Mouse (Mus musculus) natural killer cell, adult 2 months (primary cell): ENCODE data around the gene Lsm11.

Source experiments
- DNase-seq, 2 experiments: peaks; one replicate each; pipeline ENCODE4 v3.0.0; 2022; ENCODE audit warnings: low spot score in 2 of 2

Gene Lsm11

DNA sequence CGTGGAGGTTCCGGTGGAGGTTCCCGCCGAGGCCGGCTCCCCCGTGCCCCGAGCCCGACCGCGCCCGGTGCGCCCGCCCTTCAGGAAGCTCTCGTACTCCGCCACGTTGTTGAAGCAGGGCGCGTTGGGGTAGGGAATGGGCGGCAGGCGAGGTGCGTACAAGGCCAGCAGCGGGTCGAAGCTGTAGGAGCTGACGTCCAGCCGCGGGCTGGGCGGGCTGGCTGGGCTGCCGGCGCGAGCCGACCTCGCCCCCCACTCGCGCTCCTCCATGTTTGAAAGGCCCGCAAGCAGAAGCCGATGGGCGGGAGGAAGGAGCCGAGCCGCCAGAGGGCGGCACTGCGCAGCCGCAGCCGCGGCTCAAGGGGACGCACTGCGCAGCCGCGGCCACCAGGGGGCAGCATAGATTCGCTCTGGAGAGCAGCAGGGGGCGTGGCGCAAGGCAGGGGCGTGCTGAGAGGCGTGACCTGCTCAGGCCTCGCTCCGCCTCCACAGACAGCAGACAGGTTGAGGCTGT lies at the start of gene Lsm11:
Gene Lsm11 (minus strand): TSS at position 293 of the 514 bp plus-strand sequence.
- DNase-seq: peak; percentile 98

- DNase-seq: no peak
Observed at GRCm38 (mm10) chr11:45992087-45992486, 47.4 kb upstream of the Lsm11 start.

DNA sequence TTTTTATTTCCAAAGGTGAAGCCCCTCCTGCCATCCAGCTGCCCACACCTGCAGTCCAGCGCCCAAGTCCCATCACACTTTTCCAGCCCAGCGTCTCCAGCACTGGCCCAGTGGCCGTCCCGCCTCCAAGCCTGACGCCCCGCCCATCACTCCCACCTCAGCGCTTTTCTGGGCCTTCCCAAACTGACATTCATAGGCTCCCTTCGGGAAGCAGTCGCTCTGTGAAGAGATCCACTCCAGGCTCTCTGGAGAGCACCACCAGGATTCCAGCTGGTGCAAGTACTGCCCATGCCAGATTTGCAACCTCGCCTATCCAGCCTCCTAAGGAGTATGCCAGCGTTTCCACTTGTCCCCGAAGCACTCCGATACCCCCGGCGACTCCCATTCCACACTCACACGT lies 46.9 kb upstream of the Lsm11 start:
- DNase-seq: no peak

DNA sequence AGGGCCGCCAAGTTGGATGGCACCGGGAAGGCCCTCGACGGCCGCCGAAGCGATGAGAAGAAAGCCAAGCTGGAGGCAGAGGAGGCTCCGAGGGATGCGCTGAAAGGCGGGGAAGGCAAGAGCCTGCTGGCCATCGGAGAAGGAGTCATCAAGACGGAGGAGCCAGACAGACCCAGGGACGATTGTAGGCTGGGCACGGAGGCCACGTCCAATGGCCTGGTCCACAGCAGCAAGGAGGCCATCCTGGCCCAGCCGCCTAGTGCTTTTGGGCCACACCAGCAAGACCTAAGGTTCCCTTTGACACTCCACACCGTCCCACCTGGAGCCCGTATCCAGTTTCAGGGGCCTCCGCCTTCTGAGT lies 36.1 kb upstream of the Lsm11 start:
- no peak for DNase-seq

DNA sequence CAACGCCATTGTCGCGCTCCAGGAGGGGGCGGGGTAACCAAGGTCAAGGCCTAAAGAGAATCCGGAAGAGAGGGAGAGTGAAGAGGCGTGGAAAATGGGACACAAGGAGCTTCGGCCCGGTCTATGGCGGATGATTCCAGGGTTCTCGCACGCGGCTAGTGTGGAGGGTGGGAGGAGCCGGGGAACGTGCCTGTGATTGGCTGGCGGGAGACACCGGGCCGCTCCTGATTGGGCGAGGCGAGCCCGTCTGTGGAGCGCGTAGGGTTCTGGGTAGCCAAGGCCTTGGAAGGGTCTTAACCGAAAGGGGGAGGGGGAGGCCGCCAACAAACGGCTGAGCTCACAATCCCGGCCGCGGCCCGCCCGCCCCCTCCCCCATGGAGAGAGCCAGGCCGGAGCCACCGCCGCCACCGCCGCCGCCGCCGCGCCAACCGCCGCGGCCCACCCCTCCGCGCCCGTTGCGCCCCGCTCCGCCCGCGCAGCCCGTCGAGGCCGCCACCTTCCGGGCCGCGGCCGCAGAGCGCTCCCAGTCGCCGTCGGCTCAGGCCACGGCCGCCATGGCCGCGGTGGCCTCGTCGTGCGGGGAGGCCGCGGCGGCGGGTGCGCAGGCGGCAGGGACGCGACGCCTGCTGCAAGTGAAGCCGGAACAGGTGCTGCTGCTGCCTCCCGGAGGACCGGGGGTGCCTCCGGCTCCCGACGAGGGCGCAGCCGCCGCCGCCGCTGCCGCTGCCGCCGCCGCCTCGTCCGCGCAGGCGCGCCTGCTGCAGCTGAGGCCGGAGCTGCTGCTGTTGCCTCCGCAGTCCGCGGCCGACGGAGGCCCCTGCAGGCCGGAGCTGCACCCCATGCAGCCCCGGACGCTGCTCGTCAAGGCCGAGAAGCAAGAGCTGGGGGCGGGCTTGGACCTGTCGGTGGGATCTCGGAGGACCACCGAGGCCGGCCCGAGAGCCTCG lies 35.5 kb upstream of the Lsm11 start, which contains the start of gene Sox30:
Gene Sox30 (plus strand): TSS at position 365 of the 947 bp plus-strand sequence.
- DNase-seq: peak; percentile 12 to 20

DNA sequence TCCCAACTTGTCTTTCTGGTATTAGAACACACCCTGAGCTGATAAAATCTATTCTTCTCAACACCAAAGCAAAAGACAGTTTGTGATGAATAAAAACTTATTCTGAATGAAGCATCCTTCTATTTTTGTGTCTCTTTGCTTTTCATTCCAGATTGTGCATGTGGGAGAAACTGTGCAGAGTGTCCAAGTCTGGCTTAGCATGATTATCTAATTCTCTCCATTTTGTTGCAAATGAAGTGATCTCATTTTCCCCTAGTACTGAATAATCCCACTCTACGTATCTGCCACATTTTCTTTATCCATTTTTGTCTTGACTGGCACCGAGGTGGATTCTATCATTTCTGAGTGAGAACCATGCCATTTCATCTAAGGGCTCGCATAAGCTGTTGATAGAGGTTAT lies 31.3 kb upstream of the Lsm11 start:
- no peak for DNase-seq

DNA sequence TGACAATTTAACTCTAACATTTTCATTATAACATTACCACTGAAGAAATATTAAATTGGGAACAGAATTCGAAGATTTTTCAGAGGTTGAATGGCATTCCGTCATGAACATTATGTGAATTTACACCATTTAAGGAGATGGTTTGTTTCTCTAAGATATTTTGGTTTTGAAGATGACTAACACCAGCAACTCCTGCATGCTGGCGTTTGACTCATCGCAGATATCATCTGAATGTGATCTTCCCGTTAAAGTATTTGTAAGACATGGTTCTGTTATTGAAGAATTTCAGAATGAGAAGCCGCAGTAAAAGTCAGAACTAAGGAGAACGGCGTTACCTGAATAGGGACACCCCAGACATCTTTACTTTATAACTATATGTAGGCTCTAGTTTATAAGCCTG lies 29.7 kb upstream of the Lsm11 start:
- DNase-seq: no peak

DNA sequence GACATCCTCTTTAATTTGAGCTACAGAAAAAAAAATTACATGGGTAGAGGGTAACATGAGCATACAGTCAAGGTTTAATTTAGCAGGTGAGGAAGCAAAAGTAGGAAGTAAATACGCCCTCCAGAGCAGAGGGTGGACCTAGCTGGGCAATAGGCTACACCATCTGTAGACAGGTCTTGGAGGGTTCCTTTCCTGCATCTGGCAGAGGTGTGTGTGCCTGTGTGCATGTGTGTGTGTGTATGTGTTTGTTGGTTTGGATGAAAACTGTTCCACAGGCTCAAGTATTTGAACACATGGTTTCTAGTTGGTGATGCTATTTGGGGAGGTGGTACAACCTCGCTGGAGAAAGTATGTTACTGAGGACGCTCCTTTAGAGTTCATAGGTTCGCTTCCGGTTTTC lies 28.9 kb upstream of the Lsm11 start:
- DNase-seq: no peak

DNA sequence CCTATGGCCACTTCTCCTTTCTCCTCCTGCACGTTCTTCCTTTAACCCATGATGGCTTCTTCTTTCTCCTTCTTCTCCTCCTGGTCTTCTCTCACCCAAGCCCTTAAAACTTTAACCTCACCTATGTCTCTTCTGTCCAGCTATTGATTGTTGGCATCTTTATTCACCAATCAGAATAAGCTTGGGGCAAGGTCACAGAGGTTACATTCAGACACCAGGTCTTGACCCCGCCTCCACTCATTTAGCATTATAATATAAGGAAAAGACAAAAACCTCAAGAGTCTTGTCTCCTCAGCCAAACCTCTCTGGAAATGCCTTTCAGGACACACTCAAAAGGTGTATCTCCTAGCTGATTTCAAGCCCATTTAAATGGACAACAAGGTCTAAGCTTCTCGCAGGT lies 23.7 kb upstream of the Lsm11 start:
- DNase-seq: no peak

DNA sequence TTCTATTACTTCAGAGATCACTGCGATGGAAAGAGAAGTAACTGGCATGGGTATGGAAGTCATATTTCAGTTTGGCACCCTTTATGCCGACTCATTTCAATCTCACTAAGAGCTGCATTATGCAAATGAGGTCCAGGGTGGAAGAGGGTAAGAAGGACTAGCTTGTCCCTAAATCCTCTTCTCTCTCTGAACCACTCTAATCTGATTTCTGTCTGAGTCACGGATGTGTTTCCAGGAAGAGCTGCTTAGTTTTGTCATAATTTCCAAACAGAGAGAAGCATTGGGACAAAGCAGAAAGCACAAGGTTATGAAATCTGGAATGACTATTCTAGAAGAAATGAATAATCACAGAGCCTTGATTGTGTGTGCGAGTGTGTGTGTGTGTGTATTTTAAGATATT lies 22.2 kb upstream of the Lsm11 start:
- DNase-seq: no peak

- DNase-seq: peak in 1 of 2 experiments; percentile 37
Observed at GRCm38 (mm10) chr11:45960003-45960402, 15.3 kb upstream of the Lsm11 start.

- peak; percentile 29 to 47 for DNase-seq
Observed at GRCm38 (mm10) chr11:45959598-45959997, 14.9 kb upstream of the Lsm11 start.

GRCm38 (mm10) chr11:45955127-45955627 lies 10.4 kb upstream of the Lsm11 start, which contains the start of gene Thg1l:
Gene Thg1l (minus strand): TSS chr11:45955494.
- peak; percentile 95 for DNase-seq

- no peak for DNase-seq
Observed at GRCm38 (mm10) chr11:45947491-45947890, 2.8 kb upstream of the Lsm11 start.

GRCm38 (mm10) chr11:45946796-45947195 lies 2.1 kb upstream of the Lsm11 start:
- no peak for DNase-seq

DNA sequence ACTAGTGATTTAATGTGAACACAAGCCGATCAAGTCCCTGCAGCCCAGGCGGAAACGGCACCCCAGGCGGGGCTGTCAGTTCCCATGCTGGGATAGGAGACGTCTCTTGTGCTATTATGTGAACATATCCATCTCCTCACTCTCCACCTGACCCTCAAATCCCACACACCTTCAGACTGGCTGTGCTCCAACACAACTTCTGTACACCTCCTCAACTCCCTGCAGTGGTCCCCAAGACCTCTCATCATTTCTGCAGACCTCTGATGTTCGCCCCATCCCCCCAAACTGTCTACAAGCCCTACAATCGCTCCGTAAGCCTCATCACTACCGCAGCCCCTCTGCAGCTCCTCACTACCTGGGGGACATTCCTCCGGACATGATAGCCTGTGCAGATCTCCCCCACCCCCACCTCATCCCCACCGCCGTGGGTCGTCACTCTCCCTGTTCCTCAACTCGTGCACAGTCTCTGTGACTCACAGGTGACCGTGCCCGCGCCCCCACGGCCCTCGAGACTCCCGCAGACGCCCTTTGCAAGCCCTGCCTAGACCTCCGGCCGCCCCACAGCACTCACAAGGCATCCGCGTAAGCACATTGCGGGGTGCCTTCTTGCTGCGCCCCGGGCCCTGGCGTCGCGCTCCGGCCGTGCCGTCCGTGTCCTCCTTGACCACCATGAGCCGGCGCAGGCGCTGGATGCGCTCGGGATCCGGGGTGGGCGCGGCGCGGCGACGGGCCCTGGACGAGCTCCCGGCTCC lies 668 bp downstream of the Lsm11 start:
- peak in 1 of 2 experiments; percentile 7 for DNase-seq

GRCm38 (mm10) chr11:45943108-45943705 lies 1.5 kb downstream of the Lsm11 start:
- no peak for DNase-seq

- DNase-seq: no peak
Observed at GRCm38 (mm10) chr11:45942281-45942680, 2.5 kb downstream of the Lsm11 start.

DNA sequence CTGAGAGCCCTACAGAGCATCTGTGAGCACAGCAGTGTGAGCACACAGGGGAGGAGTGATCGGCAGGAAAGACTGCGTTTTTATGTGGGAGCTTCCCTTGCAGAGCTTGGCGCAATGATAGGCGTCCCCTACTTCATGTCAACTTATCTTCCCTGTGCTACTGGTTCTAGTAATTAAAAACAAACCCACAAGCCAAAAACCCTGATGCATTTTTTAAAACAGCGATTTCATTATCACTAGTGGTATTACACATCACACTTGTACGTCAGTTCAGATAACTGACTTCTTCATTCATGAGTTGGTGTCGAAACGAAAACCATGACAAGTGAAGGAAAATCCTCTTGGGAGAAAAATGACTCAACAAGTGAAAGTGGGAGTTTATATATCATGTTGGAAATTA lies 5.8 kb downstream of the Lsm11 start:
- no peak for DNase-seq

- no peak for DNase-seq
Observed at GRCm38 (mm10) chr11:45937478-45937877, 7.3 kb downstream of the Lsm11 start.

DNA sequence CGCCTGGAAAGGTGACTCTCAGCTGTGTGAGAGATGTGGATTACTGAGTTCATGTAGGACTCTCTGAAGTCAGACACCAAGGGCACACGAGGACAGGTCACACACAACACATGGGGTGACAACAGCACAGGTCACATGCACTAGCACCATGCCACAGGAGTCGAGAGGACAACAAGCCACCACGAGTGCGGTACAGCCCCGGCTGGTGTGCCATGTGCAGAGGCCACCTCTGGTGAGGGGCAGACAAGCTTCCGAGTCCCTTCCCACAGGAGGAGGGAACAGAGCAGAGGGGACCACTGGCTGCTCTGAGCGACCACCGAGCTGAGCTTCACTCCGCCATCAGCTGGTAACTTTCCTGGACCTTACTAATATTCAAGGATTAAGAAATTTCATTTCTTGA lies 12.0 kb downstream of the Lsm11 start:
- no peak for DNase-seq

- no peak for DNase-seq
Observed at GRCm38 (mm10) chr11:45929541-45929940, 15.2 kb downstream of the Lsm11 start.
